Mouse (Mus musculus) common myeloid progenitor, adult 5-6 weeks (primary cell): ENCODE measurements around the gene Bud31. TPM values are rescaled to one million over a fixed set of nuclear protein-coding genes. Genes with fewer than 3 reads are reported as not detected.
A peak's percentile ranks its signal among the peaks of the same experiment; 100 is the strongest.
"Not testable (repeated sequence)": the region's sequence is repeated elsewhere in the genome, so short reads cannot be mapped to it uniquely, and the experiment has no call there.

Source experiments
- ATAC-seq: replicated peaks from 2 replicates; pipeline ENCODE4 v1.8.0; 2016; ENCODE audit warnings: low read depth, mild to moderate bottlenecking, moderate TSS enrichment, inconsistent platforms; ENCODE audit not compliant: poor library complexity, severe bottlenecking
- total RNA-seq: library from RNA; stranded (forward); fragments of 200-1000, 187-1606 nt; gene quantifications from 2 replicates; pipeline ENCODE4 v1.2.3, GENCODE M21; 2017

The Bud31 gene
- total RNA-seq, 1 experiment from 2014 or later, result 188 TPM

DNA sequence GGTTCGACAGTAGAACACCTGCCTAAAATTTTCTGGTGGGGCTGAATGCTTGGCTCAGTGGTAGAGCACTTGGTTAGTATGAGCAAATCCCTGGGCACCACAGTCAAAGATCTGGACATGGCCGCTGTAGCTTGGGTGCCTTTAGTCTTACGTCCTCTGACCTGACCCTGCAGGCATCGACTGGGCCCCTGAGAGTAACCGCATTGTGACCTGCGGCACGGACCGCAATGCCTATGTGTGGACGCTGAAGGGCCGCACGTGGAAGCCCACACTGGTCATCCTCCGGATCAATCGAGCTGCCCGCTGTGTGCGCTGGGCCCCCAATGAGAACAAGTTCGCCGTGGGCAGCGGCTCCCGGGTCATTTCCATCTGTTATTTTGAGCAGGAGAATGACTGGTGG, 16.8 kb upstream of the Bud31 start:
- ATAC-seq, result no peak

DNA sequence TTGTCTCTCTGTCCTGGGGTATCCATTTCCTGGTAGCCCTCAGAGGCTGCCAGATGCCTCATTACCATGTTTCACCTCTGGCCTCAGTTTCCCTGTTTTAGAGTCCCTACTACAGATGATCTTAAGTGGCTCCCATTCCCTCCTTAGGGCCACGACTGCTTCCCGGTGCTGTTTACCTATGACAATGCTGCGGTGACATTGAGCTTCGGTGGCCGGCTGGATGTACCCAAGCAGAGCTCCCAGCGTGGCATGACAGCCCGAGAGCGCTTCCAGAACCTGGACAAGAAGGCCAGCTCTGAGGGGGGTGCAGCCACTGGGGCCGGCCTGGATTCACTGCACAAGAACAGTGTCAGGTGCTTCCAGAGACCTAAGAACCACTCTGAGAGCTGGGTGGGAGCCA, 13.6 kb upstream of the Bud31 start:
- no peak for ATAC-seq

GRCm38 (mm10) chr5:145129124-145129523, 11.0 kb upstream of the Bud31 start:
- no peak for ATAC-seq

- ATAC-seq, result not testable (repeated sequence)
Observed at GRCm38 (mm10) chr5:145129773-145130172, 10.4 kb upstream of the Bud31 start.

DNA sequence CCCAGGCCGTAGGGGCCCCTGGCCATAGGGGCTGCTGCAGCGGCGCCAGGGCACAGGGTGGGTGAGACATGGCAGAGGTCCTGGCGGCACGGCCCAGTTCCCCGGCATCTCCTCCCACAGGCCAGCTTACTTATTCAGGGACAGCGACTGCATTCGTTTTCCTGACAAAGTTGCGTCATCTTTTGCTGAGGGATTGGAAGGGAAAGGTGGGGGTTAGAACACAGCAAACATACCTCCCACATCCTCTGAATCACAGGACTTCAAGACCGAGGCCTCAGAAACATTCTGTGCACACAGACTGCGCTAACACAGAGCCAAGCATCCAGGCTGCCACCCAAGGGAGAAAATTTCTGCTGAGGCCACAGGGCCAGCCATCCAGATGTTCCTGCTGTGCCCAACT, 10.0 kb upstream of the Bud31 start:
- ATAC-seq, result no peak

DNA sequence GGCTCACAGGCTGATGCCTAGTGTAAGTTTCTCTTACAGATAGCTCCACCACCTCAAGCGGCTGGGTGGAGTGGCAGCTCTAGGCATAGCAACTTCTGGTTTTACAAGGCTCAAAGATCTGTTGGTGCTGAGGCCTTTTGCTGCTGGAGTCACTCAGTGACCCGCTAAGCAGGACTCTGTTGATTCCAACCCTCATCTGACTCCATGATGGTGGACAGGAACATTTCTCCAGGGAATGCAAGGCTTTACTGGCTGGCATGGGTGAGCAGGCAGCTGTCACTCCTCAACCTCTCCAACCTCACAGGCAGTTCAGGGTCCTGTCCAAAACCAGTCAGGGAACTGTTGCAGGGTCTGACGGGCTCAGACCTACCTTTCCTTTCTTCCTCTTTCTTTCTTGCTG, 9.2 kb upstream of the Bud31 start:
- ATAC-seq, result 0 out of 2 replicates have a peak, but pooled peaks have one; percentile 26

DNA sequence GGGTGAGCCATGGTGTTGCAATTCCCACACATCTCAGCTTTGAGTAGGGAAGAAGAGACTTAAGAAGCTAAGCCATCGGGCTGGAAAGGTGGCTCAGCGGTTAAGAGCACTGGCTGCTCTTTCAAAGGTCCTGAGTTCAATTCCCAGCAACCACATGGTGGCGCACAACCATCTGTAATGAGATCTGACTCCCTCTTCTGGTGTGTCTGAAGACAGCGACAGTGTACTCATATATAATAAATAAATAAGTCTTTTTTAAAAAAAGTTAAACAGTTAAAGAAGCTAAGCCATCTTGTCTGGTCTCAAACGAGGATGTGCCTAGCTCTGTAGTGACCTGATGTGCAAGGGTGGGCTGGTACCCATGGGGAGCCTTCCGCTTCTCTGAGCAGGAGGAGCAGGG, 6.9 kb upstream of the Bud31 start:
- ATAC-seq, result not testable (repeated sequence)

DNA sequence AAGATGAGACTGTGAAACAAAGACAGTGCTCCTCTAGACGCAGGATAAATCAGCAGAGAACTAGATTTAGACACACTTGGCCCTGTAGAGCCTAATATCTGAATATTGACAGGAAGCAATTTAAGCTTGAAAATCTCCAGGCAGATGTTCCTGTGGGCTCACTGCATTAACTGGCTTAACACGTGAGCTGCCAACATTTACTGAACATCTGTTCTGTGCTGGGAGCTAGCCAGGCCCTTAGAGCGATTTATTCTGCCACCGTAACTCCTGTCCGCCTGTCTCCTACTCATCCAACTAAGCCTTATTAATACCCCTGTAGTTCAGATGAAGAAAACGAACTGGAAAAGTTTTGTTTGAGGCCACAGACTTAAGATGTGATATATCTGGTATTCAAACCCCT, 1.3 kb upstream of the Bud31 start:
- ATAC-seq, result no peak

- ATAC-seq, result peak; percentile 10; the same call in 1 of the 2 replicates
Observed at GRCm38 (mm10) chr5:145140611-145141010, 449 bp downstream of the Bud31 start.

DNA sequence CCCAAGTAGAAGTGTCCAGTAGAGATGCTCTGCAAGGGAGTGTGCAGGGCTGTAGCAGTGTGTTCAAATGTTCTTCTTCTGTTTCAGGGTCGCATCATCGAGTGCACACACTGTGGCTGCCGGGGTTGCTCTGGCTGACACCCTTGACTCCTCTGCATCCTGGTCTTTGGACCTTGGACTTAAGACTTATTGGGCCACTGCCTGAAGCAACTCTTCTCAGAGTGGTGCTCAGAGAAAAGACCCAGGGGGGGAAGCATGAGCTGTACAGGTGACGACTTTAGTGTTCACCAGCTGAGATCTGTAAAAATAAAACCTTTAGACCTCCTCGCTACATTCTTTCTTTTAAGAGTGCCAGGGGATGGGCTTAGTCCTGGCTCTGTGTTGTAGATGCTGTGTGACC, 7.6 kb downstream of the Bud31 start:
- ATAC-seq, result no peak

- ATAC-seq, result 0 out of 2 replicates have a peak, but pooled peaks have one; percentile 16
Observed at GRCm38 (mm10) chr5:145149294-145149693, 9.1 kb downstream of the Bud31 start.

DNA sequence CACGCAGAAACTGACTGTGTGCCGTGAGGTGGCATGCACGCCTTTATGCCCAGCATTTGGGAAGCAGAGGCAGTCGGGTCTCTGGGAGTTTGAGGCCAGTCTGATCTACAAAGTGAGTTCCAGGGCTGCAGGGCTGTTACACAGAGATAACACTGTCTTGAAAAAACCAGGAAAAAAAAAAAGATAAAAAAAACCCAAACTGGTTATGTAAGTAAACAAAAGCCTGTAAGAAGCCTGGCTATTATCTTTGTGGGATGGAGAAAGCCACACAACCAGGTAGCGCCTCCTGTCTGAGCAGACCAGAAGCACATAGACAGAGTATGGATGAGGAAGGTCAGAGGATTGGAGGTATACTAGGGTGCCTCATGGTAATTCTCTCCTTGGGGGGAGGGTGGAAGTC, 12.5 kb downstream of the Bud31 start:
- ATAC-seq, result peak; percentile 57; the same call in 1 of the 2 replicates

- no peak for ATAC-seq
Observed at GRCm38 (mm10) chr5:145161361-145161760, 21.2 kb downstream of the Bud31 start.

GRCm38 (mm10) chr5:145164710-145165109, 24.5 kb downstream of the Bud31 start:
- no peak for ATAC-seq

- no peak for ATAC-seq
Observed at GRCm38 (mm10) chr5:145165184-145165583, 25.0 kb downstream of the Bud31 start.

DNA sequence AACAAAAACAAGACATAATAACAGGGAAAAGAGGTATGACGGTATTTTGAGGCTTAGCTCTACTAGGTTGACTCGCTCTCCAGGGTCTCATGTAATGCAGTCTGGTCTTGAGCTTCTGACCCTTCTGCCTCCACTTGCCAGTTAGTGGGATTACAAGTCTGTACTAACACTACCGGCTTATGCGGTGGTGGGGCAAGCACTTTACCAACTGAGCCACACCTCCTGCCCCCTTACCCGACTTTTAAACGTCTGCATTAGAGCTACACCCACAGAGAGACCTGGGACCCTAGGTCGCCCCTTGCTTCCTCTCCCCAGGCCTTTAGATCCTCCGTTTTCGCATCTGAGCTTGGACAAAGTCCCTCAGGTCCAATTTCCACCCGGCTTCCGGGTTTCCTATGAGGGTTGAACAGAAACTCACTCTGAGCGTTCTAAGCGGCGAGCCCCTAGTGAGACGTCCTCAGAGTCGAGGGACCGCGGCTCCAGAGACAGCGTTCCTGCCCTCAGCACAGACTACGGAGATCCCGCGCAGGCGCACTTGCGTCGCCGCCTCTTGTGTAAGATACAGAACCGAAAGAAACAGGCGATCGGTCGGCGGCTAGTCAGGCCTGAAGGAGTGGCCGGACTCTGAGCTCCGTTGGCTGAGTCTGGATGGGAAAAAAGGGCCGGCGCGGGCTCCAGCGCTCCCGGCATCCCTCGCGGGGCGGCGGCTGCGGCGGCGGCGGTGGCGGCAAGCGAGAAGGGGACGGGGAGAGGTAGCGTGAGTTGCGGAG, 26.6 kb downstream of the Bud31 start, which contains the start of the genes Ptcd1 and Cpsf4:
Gene Ptcd1, minus strand, starts transcription at position 573 of the 770 bp plus-strand sequence.
Gene Cpsf4, plus strand, starts transcription at position 678 of the 770 bp plus-strand sequence.
- ATAC-seq, result peak; percentile 92

- ATAC-seq, result no peak
Observed at GRCm38 (mm10) chr5:145167306-145167661, 27.1 kb downstream of the Bud31 start.

GRCm38 (mm10) chr5:145178461-145178980, 38.4 kb downstream of the Bud31 start:
- no peak for ATAC-seq

DNA sequence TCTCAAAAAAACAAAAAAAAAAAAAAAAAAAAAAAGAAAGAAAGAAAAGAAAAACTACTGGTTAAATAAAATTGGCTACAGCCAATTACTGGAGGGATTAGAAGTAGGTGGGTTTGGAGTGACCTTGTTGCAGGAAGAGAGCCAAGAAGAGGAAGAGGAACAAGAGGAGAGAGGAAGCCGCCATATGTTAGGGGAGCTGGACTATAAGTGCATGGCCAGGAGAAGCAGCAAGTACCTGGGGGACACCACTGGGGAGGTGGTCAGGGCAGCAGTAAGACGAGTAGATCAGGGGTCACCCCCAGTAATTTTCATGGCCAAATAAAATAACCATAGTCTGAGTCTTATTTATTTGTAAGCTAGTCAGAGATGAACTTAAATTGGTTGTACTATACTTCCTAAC, 45.1 kb downstream of the Bud31 start:
- ATAC-seq, result no peak

DNA sequence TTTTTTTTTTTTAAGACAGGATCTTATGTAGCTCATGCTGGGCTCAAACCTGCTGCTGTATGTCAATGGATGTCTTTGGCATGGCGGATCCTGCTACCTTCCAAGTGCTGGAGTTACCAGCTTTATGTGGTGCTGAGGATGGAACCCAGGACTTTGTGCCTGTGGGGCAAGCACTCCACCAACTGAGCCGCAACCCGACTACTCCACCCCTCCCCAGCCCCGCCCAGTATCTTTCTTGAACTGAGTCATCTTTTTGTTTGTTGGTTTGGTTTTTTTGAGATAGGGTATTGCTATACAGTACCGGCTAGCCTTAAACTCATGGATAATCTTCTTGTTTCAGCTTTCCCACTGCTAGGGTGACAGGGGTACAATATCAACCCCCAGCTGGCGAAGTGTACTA, 49.3 kb downstream of the Bud31 start:
- no peak for ATAC-seq

- ATAC-seq, result no peak
Observed at GRCm38 (mm10) chr5:145190373-145190772, 50.2 kb downstream of the Bud31 start.
